Mouse (Mus musculus) myocyte (in vitro differentiated cells): Measurements from ENCODE around the gene Ctdnep1. TPM values are rescaled to one million over a fixed set of nuclear protein-coding genes. Genes with fewer than 3 reads are reported as not detected.
A peak's percentile ranks its signal among the peaks of the same experiment; 100 is the strongest.

Experiments used
- H3K27me3 ChIP-seq: one replicate; pipeline ENCODE4 v1.6.1; 2011; ENCODE audit not compliant: control insufficient read depth, insufficient read depth, insufficient read length
- H3K36me3 ChIP-seq: one replicate; pipeline ENCODE4 v1.6.1; 2011; ENCODE audit not compliant: control insufficient read depth, insufficient read depth
- H3K4me2 ChIP-seq: one replicate; pipeline ENCODE4 v1.6.1; 2011; ENCODE audit warnings: low read depth, control low read depth
- H3K4me3 ChIP-seq: one replicate; pipeline ENCODE4 v1.5.1; 2011; ENCODE audit warnings: mild to moderate bottlenecking, control low read depth, moderate library complexity
- H3K79me2 ChIP-seq: one replicate; pipeline ENCODE4 v1.6.1; 2011; ENCODE audit not compliant: control insufficient read depth, insufficient read depth
- H3ac ChIP-seq: one replicate; pipeline ENCODE4 v1.6.1; 2011; ENCODE audit not compliant: control insufficient read depth, insufficient read length
- CEBPB ChIP-seq: IDR thresholded peaks from 2 replicates; pipeline ENCODE4 v1.6.1; 2011; ENCODE audit warnings: mild to moderate bottlenecking, moderate library complexity; ENCODE audit not compliant: poor library complexity, insufficient read depth, severe bottlenecking
- E2F4 ChIP-seq: IDR thresholded peaks from one replicate; pipeline ENCODE4 v1.6.1; 2011; ENCODE audit warnings: mild to moderate bottlenecking, control low read depth, moderate library complexity; ENCODE audit not compliant: insufficient read depth
- MAX ChIP-seq: IDR thresholded peaks from one replicate; pipeline ENCODE4 v1.6.1; 2011; ENCODE audit warnings: low read depth, mild to moderate bottlenecking, control low read depth
- MYOD1 ChIP-seq, 3 experiments: IDR thresholded peaks; one replicate each; pipeline ENCODE4 v1.6.1; 2011; ENCODE audit warnings: control low read depth in 2 of 3, low read depth in 2 of 3, mild to moderate bottlenecking in 2 of 3, moderate library complexity in 1 of 3; ENCODE audit not compliant: insufficient read length in 2 of 3, control insufficient read depth in 1 of 3
- MYOG ChIP-seq, 3 experiments: IDR thresholded peaks; one replicate each; pipeline ENCODE4 v1.6.1; 2011; ENCODE audit warnings: control low read depth in 2 of 3, low read depth in 2 of 3, mild to moderate bottlenecking in 2 of 3; ENCODE audit not compliant: insufficient read length in 2 of 3, control insufficient read depth in 1 of 3, insufficient read depth in 1 of 3
- POLR2A ChIP-seq: IDR thresholded peaks from one replicate; pipeline ENCODE4 v1.6.1; 2011; ENCODE audit warnings: low read depth, mild to moderate bottlenecking, control low read depth, moderate library complexity; ENCODE audit not compliant: insufficient read length
- POLR2AphosphoS2 ChIP-seq: IDR thresholded peaks from one replicate; pipeline ENCODE4 v1.6.1; 2011; ENCODE audit warnings: low read depth, control low read depth; ENCODE audit not compliant: insufficient read length
- REST ChIP-seq: IDR thresholded peaks from one replicate; pipeline ENCODE4 v1.6.1; 2011; ENCODE audit warnings: mild to moderate bottlenecking, control low read depth, moderate library complexity; ENCODE audit not compliant: insufficient read depth, insufficient read length
- SRF ChIP-seq: IDR thresholded peaks from one replicate; pipeline ENCODE4 v1.6.1; 2011; ENCODE audit warnings: low read depth; ENCODE audit not compliant: control insufficient read depth, insufficient read length
- TCF12 ChIP-seq: IDR thresholded peaks from one replicate; pipeline ENCODE4 v1.6.1; 2011; ENCODE audit warnings: mild to moderate bottlenecking, control low read depth; ENCODE audit not compliant: poor library complexity, insufficient read depth, severe bottlenecking
- TCF3 ChIP-seq: IDR thresholded peaks from one replicate; pipeline ENCODE4 v1.6.1; 2011; ENCODE audit warnings: low read depth, control low read depth; ENCODE audit not compliant: insufficient read length
- USF1 ChIP-seq: IDR thresholded peaks from one replicate; pipeline ENCODE4 v1.6.1; 2011; ENCODE audit warnings: low read depth, mild to moderate bottlenecking, control low read depth, moderate library complexity
- polyA plus RNA-seq: library from polyadenylated mRNA; unstranded; fragments of >200 nt; fragmentation: generic; extraction: Trizol; gene quantifications from one replicate; pipeline ENCODE4 v1.2.1, GENCODE M21; 2012; ENCODE audit warnings: missing spikeins

Gene Ctdnep1
- polyA plus RNA-seq, 1 experiment = 146 TPM

DNA sequence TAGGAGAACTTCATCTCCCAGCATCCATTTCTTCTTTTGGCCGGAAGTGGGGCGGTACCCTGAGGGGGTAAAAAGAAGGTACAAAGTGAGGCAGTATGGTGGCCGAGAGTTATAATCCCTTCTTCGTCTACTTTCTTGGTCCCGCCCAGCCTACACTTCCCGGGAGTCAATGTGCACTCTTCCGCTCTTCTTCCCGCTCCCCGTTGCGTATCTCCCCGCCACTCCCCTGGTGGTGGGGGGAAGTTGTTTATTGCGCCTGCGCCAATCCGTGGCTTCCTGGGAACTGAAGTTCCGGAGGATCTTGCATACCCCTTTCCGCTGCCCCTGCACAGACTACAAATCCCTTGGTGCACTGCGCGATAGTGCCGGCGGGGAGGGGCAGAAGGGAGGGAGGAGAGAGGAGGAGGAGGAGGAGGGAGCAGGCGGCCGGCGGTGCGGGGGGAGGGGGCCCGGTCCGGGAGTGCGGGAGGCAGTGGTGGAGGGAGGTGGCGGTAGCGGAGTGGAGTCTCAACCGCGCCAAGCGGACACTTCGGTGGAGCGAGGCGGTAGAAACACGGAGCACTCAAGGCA lies 14.5 kb downstream of the Ctdnep1 start, which contains the start of gene Phf23:
Gene Phf23, plus strand, starts transcription at position 387 of the 570 bp plus-strand sequence.
- H3K36me3 ChIP-seq = peaks cover 33% of the 10 kb centered on the region
- H3K4me2 ChIP-seq = peak within 1 kb of the TSS; percentile 66
- H3ac ChIP-seq = peak within 1 kb of the TSS; percentile 77
- H3K79me2 ChIP-seq = peaks cover 55% of the 10 kb centered on the region
- H3K4me3 ChIP-seq = peak within 1 kb of the TSS; percentile 100
- TF ChIP-seq REST (no peak), TCF12 (no peak), POLR2A (peak; percentile 84), CEBPB (no peak), MYOD1 (IDR thresholded peaks at IDR 0.05; ENCODE audit: control insufficient read depth in 1 of 3, insufficient read length in 2 of 3, low read depth in 2 of 3) (no peak), MYOG (IDR thresholded peaks at IDR 0.05; ENCODE audit: control insufficient read depth in 1 of 3, insufficient read depth in 1 of 3, insufficient read length in 2 of 3, low read depth in 2 of 3) (peak in 1 of 3 experiments; percentile 3), POLR2AphosphoS2 (peak; percentile 87), MAX (no peak), TCF3 (no peak), SRF (peak; percentile 45), E2F4 (peak; percentile 37), USF1 (no peak)
- H3K27me3 ChIP-seq = no peaks in the 10 kb centered on the region

DNA sequence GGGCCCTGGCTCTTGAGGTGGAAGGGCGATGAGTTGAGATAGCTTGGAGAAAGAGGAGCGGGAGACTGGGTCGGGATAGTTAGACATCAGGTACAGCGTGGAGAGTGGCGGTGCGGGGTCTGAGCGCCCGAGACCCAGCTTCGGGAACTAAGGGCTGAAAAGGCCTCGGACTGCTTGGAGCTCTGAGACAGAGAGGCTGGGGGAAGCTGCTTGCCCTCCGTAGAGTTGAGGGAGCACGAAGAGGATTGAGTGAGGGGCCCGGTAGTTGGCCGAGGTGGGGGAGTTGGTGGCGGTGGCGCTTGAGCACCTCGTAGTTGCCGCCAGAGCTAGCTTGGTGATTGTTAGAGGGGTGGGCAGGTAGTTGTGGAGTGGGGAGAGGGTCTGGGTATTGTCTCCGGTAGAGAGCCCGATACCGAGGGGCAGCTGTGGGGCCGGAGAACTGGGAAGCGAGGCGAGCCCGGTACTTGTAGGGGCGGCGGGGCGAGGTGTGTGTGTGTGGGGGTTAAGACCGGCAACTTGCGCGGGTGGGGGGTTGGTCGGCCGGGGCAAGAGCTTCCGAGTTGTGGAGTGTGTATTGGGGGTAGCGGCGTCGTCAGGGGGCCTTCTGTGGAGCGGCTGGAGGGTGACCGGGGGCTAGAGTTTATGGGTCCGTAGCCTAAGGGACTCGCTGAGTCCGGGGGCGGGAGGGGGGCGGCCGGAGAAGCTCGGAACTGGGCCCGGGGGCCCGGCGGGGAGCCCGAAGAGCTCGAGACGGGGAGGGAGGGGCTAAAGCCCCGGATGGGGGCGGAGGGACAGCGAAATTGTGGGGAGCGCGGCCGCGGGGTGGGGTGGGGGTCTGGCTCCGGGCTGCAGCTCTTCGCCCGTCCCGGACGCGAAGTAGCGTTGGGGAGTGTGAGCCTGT lies 15.5 kb downstream of the Ctdnep1 start:
- Histone ChIP-seq H3K4me3 (peak overlapping the region; percentile 100), H3K4me2 (no peak overlapping the region), H3K27me3 (no peaks in the 10 kb centered on the region), H3ac (peak overlapping the region; percentile 77), H3K79me2 (peaks cover 62% of the 10 kb centered on the region), H3K36me3 (peaks cover 33% of the 10 kb centered on the region)
- TF ChIP-seq TCF3 = no peak
- TF ChIP-seq TCF12 = no peak
- TF ChIP-seq CEBPB = no peak
- no peak for TF ChIP-seq SRF
- no peak for TF ChIP-seq MYOD1 (IDR thresholded peaks at IDR 0.05; ENCODE audit: control insufficient read depth in 1 of 3, insufficient read length in 2 of 3, low read depth in 2 of 3)
- TF ChIP-seq POLR2A = no peak
- no peak for TF ChIP-seq REST
- TF ChIP-seq MAX = no peak
- TF ChIP-seq USF1 = no peak
- TF ChIP-seq MYOG (IDR thresholded peaks at IDR 0.05; ENCODE audit: control insufficient read depth in 1 of 3, insufficient read depth in 1 of 3, insufficient read length in 2 of 3, low read depth in 2 of 3) = no peak
- TF ChIP-seq E2F4 = no peak
- TF ChIP-seq POLR2AphosphoS2 = no peak

DNA sequence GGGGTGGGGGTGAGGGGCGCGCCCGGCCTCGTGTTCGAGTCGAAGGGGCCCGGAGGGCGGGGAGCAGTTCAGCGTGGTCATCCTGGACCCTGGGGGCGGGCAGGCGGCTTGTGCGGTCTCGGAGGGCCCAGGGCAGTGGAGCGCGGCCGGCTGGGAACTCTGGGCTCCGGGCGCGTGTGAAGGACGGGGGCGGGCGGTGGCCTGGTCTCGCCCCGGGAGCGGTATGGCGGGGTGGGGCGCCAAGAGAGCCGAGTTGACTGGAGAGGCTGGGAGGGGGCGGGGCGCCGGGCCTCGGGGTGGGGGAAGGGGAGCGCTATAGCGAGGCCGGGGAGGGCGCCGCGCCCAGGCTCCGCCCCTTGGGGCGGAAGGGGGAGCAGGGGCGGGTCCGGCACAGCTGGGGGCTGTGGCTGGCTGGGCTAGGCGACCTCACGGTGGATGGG lies 16.1 kb downstream of the Ctdnep1 start:
- peak overlapping the region; percentile 77 for H3ac ChIP-seq
- TF ChIP-seq TCF12 (no peak), TCF3 (no peak), POLR2AphosphoS2 (peak; percentile 94), USF1 (no peak), REST (no peak), E2F4 (no peak), CEBPB (no peak), MYOD1 (IDR thresholded peaks at IDR 0.05; ENCODE audit: control insufficient read depth in 1 of 3, insufficient read length in 2 of 3, low read depth in 2 of 3) (peak in 1 of 3 experiments; percentile 35), SRF (no peak), MYOG (IDR thresholded peaks at IDR 0.05; ENCODE audit: control insufficient read depth in 1 of 3, insufficient read depth in 1 of 3, insufficient read length in 2 of 3, low read depth in 2 of 3) (peak in 2 of 3 experiments; percentile 26 to 54), MAX (no peak), POLR2A (peak; percentile 94)
- H3K27me3 ChIP-seq = no peaks in the 10 kb centered on the region
- H3K36me3 ChIP-seq = peaks cover 33% of the 10 kb centered on the region
- H3K4me2 ChIP-seq = peak overlapping the region; percentile 74
- H3K4me3 ChIP-seq = peak overlapping the region; percentile 100
- H3K79me2 ChIP-seq = peaks cover 63% of the 10 kb centered on the region

DNA sequence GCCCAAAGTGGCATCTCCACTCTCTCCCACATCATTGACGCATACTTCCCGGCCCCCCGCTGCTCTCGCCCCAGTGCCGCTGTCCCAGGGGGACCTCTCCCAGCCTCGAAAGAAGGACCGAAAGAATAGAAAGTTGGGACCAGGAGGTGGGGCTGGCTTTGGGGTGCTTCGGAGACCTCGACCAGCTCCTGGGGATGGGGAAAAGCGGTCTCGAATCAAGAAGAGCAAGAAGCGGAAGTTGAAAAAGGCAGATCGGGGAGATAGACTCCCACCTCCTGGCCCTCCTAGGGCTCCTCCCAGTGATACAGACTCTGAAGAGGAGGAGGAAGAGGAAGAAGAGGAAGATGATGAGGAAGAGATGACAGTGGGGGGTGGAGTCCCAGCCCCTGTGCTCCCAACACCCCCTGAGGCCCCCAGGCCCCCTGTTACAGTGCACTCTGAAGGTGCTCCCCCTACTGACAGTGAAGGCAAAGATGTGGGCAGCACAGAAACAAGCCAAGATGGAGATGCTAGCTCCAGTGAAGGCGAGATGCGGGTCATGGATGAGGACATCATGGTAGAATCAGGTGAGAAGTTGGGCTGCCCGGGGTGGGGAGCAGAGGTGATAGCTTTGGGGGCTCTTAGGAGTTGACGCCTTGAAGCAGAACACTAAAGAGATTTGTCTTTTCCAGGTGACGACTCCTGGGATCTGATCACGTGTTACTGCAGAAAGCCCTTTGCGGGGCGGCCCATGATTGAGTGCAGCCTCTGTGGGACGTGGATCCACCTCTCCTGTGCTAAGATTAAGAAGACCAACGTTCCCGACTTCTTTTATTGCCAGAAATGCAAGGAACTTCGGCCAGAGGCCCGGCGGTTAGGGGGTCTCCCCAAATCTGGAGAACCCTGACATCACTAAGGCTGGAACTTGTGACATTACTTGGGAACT lies 17.9 kb downstream of the Ctdnep1 start:
- H3K36me3 ChIP-seq = peaks cover 32% of the 10 kb centered on the region
- no peak overlapping the region for H3ac ChIP-seq
- no peak overlapping the region for H3K4me2 ChIP-seq
- H3K79me2 ChIP-seq = peaks cover 65% of the 10 kb centered on the region
- H3K27me3 ChIP-seq = no peaks in the 10 kb centered on the region
- TF ChIP-seq POLR2A (no peak), MYOD1 (IDR thresholded peaks at IDR 0.05; ENCODE audit: control insufficient read depth in 1 of 3, insufficient read length in 2 of 3, low read depth in 2 of 3) (no peak), TCF12 (no peak), USF1 (no peak), CEBPB (no peak), POLR2AphosphoS2 (no peak), MAX (no peak), REST (no peak), MYOG (IDR thresholded peaks at IDR 0.05; ENCODE audit: control insufficient read depth in 1 of 3, insufficient read depth in 1 of 3, insufficient read length in 2 of 3, low read depth in 2 of 3) (no peak), SRF (no peak), TCF3 (no peak), E2F4 (no peak)
- no peak overlapping the region for H3K4me3 ChIP-seq
